Mouse (Mus musculus) embryonic stem cell, embryonic (primary cell): ENCODE measurements at regions not wholly inside any gene's neighbourhood (a gene's known extent, or its start where the extent isn't known, plus 50 kb on each side); places are given as distances from the start of the nearest gene placed in this dataset.

Experiments used
- CTCF ChIA-PET, 4 experiments: fragments of 300-600 bp in 2 of 4; fragments of 350-600 bp in 2 of 4; sonication (Branson Sonifier 250); formaldehyde crosslinking; loops; one replicate each; lab custom pipeline; 2022; ENCODE audit warnings: inconsistent platforms in 2 of 4; lab: Charles Lee
- POLR2A ChIA-PET, 4 experiments: fragments of 300-600 bp in 2 of 4; fragments of 350-600 bp in 2 of 4; sonication (Branson Sonifier 250); formaldehyde crosslinking; loops; one replicate each; lab custom pipeline; 2022; ENCODE audit warnings: antibody characterized with exemption in 4 of 4, inconsistent platforms in 1 of 4; lab: Charles Lee

GRCm38 (mm10) chr7:77632656-77633055 lies 1105.2 kb downstream of the Ntrk3 start:
- POLR2A ChIA-PET = no interaction called here
- CTCF ChIA-PET = no interaction called here

DNA sequence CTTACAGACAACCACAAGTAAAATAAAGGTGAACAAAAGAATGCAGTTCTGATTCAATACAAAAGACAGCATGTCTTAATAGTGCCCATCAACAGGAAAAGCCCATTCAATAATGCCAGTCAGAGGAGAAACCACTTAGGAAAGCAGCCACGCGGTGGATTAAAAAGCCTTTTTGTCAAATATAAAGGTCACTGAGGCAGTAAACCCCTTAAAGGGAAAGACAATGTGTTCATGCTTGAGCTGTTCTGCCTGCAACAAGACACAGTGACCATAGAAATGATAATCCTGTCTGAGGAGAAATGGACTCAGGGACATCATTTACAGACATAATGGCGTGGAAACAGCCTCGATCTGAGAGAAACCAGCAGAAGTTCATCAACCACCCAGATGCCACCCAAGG lies 1114.3 kb downstream of the Ntrk3 start:
- CTCF ChIA-PET = no interaction called here
- POLR2A ChIA-PET = no interaction called here

DNA sequence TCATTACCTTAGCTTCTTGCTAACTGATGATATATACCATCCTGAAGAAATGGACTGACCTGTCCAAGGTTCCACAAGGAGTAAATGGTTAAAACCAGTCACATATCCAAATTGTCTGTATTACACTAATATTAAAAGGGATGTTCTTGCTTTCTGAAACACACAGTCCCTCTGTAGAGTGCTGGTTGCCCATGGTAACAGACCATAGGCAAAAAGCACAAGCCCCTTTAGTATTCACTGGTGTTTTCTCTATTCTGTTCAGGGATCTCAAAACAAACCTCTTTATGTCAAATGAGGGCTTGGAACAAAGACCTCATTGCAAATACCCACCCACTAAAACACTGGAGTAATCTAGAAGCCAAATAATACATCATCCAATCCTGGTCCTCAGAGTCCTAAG lies 1114.9 kb downstream of the Ntrk3 start:
- POLR2A ChIA-PET = no interaction called here
- CTCF ChIA-PET = no interaction called here

DNA sequence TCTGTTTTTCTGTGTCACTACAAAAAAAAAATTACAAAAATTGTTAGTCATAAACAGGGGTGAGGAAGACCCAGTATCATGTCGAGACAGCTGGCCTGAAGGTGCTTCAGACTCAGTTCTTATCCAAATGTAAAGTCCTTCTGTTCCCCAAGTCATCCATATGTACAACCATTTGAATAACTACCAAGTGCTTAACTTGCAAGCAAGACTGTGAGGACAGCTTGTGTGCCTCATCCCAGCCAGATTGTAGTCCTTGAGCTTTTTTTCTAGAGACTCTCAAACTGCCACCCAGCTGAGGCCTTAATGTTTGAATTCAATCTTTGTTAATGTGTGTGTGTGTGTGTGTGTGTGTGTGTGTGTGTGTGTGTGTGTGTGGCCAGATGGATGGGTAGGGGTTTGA lies 1164.9 kb downstream of the Ntrk3 start:
- ChIA-PET POLR2A (interaction anchor here in 1 of 4 experiments (0.7 kb wide), 1 partner anchor 10 kb away, joined by 3 read pairs; no protein-coding TSS in a partner anchor), CTCF (no interaction called here)

DNA sequence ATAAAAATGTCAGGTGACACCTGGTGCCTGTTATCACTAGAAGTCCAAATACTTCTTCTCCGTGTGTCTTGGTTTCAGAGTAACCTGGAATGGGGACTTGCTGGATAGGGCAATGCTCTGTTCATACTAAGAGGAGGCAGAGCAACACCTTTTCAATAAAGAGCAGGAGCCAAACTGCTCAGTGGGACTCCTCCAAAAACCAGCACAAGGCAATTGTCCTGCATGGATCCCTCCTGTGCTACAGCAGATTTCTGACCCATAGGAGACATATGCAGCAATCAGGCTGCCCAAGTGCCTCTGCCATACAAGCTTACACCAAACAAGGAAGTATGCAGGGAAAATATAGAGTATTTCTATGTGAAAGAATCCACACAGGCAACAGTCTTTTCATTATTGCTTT lies 1178.7 kb downstream of the Ntrk3 start:
- ChIA-PET CTCF (no interaction called here), POLR2A (no interaction called here)

GRCm38 (mm10) chr7:77558536-77558935 lies 1179.3 kb downstream of the Ntrk3 start:
- POLR2A ChIA-PET = no interaction called here
- CTCF ChIA-PET = no interaction called here

- POLR2A ChIA-PET = no interaction called here
- CTCF ChIA-PET = no interaction called here
Measured at GRCm38 (mm10) chr7:77536890-77537289, 1200.9 kb downstream of the Ntrk3 start.

GRCm38 (mm10) chr7:77527906-77528305 lies 1209.9 kb downstream of the Ntrk3 start:
- ChIA-PET CTCF (no interaction called here), POLR2A (interaction anchor here in 1 of 4 experiments (0.6 kb wide), 1 partner anchor 333 kb away, joined by 3 read pairs; no protein-coding TSS in a partner anchor)

DNA sequence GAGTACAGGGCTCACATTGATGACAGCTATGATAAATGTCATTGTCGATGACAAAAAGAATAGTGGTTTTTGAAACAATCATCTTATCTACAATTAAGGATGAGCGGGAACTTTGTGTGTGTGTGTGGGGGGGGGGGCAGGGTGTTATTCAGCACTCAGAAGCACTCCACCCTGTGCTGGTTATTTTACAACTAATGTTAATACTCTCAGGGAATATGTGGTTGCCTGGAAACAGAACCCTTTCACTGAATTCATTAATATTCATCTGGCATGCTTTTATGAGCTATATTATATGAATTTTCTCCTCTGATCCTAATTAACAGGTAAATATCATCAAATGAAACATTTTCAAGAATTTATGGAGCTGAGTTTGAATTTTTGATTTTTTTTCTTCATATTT lies 1228.2 kb downstream of the Ntrk3 start:
- POLR2A ChIA-PET = no interaction called here
- CTCF ChIA-PET = no interaction called here

DNA sequence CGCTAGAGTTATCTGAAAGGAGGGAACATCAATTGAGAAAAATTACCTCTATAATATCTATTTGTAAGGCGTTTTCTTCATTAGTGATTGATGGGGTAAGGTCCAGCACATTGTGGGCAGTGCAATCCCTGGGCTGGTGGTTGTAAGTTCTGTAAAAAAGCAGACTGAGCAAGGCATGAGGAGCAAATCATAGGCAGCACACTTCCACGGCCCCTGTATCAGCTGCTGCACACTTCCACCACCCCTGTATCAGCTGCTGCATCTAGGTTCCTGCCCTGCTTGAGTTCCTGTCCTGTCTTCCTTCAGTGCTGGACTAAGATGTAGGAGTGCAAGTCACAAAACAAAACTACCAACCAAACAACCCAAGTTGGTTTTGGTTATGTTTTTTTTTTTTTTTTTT lies 1230.2 kb downstream of the Ntrk3 start:
- ChIA-PET CTCF (no interaction called here), POLR2A (no interaction called here)

GRCm38 (mm10) chr7:77502608-77503007 lies 1235.2 kb downstream of the Ntrk3 start:
- ChIA-PET POLR2A (no interaction called here), CTCF (no interaction called here)

GRCm38 (mm10) chr7:77495066-77495465 lies 1242.7 kb downstream of the Ntrk3 start:
- ChIA-PET POLR2A (no interaction called here), CTCF (no interaction called here)

DNA sequence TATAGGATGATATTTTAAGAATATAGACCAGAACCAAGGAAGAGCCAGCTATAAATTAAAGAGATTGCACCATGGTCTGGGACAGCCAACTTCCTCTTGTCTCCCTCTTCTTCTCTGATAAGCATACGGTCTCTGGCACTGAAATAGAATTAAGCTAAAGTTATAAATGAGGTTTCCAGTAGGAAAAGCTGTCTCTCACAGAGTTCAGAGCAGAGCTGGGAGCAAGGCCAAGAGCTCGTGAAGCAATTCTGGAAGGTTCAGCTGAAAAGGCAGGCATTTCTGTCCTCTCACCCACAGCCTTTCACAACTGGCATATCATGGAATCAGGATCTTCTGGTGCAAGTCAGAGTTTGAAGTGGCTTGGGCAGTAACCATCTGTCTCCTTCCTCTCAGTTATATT lies 1247.8 kb downstream of the Agbl1 start:
- POLR2A ChIA-PET = no interaction called here
- CTCF ChIA-PET = no interaction called here

GRCm38 (mm10) chr7:77446052-77446367 lies 1216.3 kb downstream of the Agbl1 start:
- ChIA-PET CTCF (no interaction called here), POLR2A (interaction anchor here in 1 of 4 experiments (0.6 kb wide), 1 partner anchor 516 kb away, joined by 4 read pairs; no protein-coding TSS in a partner anchor)

DNA sequence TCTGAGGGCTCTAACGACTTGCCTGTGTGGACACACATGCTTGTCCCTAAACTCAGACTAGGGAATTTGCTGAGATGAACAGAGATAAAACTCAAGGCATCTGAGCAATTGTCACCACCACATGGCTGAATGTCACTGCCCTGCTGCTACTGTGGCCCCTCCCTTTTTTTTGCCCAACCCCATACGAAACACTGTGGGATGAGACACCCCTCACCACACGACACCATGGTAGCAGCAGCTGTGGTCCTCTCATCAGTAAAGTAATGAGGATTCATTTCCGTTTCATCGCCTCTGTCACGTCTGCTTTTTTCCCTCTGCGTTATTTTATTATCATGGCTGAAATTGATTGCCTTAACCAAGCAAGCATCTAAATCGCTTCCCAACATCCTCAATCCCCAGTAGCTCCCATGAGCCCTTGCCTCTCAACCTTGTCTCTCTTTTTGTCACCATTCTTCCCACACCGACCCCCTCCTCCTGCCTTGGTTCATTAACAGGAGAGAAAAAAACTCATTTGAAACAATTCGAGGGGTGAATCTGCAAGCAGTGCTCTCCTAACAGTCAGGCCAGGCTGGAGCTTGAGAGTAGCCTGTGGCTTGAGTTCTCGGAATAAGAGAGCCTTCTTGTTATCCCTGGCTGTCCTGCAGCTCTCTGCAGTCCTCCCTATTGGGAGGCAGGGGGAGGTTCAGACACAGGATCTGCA lies 1215.8 kb downstream of the Agbl1 start:
- CTCF ChIA-PET = no interaction called here
- POLR2A ChIA-PET = interaction anchor here in 1 of 4 experiments (0.6 kb wide), 1 partner anchor 517 kb away, joined by 4 read pairs; no protein-coding TSS in a partner anchor

GRCm38 (mm10) chr7:77441622-77442021 lies 1211.9 kb downstream of the Agbl1 start:
- POLR2A ChIA-PET = no interaction called here
- CTCF ChIA-PET = no interaction called here

GRCm38 (mm10) chr7:77413606-77414005 lies 1183.9 kb downstream of the Agbl1 start:
- ChIA-PET CTCF (no interaction called here), POLR2A (no interaction called here)
